Mouse (Mus musculus): ENCODE measurements around the gene Spta1.

Gene Spta1

GRCm38 (mm10) chr1:174172605-174173004, at the start of gene Spta1:
Spta1 (plus strand) TSS chr1:174172776.
- no peak for DNase-seq

- no peak for DNase-seq
These were observed 41.4 kb upstream of the Spta1 start, which contains the start of gene Olfr424 for GRCm38 (mm10) chr1:174131217-174131616. Olfr424 (plus strand) TSS chr1:174131517.

GRCm38 (mm10) chr1:174131999-174132398, 40.6 kb upstream of the Spta1 start:
- no peak for DNase-seq

- DNase-seq, result no peak
These were observed 31.2 kb upstream of the Spta1 start for GRCm38 (mm10) chr1:174141384-174141783.

GRCm38 (mm10) chr1:174146696-174147095, 25.9 kb upstream of the Spta1 start:
- DNase-seq, result no peak

- no peak for DNase-seq
These were observed 23.3 kb upstream of the Spta1 start for GRCm38 (mm10) chr1:174149289-174149688.

GRCm38 (mm10) chr1:174155333-174155732, 17.2 kb upstream of the Spta1 start, which contains the start of gene Olfr420:
Olfr420 (plus strand) TSS chr1:174155633.
- DNase-seq, result no peak

- no peak for DNase-seq
These were observed 15.0 kb upstream of the Spta1 start for GRCm38 (mm10) chr1:174157622-174158021.

GRCm38 (mm10) chr1:174158512-174158911, 14.1 kb upstream of the Spta1 start:
- no peak for DNase-seq

GRCm38 (mm10) chr1:174159095-174159494, 13.5 kb upstream of the Spta1 start:
- DNase-seq, result no peak

- DNase-seq, result no peak
These were observed 3.6 kb upstream of the Spta1 start for GRCm38 (mm10) chr1:174169024-174169423.

- DNase-seq, result no peak
These were observed 1.7 kb upstream of the Spta1 start for GRCm38 (mm10) chr1:174170706-174171501.

GRCm38 (mm10) chr1:174171537-174171936, 1.0 kb upstream of the Spta1 start:
- no peak for DNase-seq

GRCm38 (mm10) chr1:174204699-174205098, 32.1 kb downstream of the Spta1 start:
- DNase-seq, result no peak

- DNase-seq, result no peak
These were observed 39.7 kb downstream of the Spta1 start for GRCm38 (mm10) chr1:174212286-174212685.

- no peak for DNase-seq
These were observed 42.9 kb downstream of the Spta1 start for GRCm38 (mm10) chr1:174215270-174216038.

- no peak for DNase-seq
These were observed 44.1 kb downstream of the Spta1 start for GRCm38 (mm10) chr1:174216528-174217204.

- DNase-seq, result no peak
These were observed 67.3 kb downstream of the Spta1 start for GRCm38 (mm10) chr1:174239916-174240315.

- DNase-seq, result no peak
These were observed 72.0 kb downstream of the Spta1 start for GRCm38 (mm10) chr1:174244621-174245020.

GRCm38 (mm10) chr1:174246080-174246479, 73.5 kb downstream of the Spta1 start:
- no peak for DNase-seq

- no peak for DNase-seq
These were observed 74.6 kb downstream of the Spta1 start for GRCm38 (mm10) chr1:174247170-174247569.

- DNase-seq, result no peak
These were observed 77.8 kb downstream of the Spta1 start for GRCm38 (mm10) chr1:174250376-174250775.

GRCm38 (mm10) chr1:174251961-174252360, 79.4 kb downstream of the Spta1 start, which contains the start of gene Olfr419:
Olfr419 (minus strand) TSS chr1:174252061.
- no peak for DNase-seq

All from kidney, postnatal 4 days (tissue).